Mouse (Mus musculus) lung, embryonic 15.5 days (tissue): ENCODE measurements around the gene Rassf4. TPM values are rescaled to one million over a fixed set of nuclear protein-coding genes. Genes with fewer than 3 reads are reported as not detected.

Experiments
- ATAC-seq: fragments of 200-750 bp; cut with Nextera tagmentation; 2 replicates; pipeline ENCODE4 v1.8.0; 2017; ENCODE audit warnings: moderate number of reproducible peaks, borderline replicate concordance; ENCODE audit not compliant: low FRiP score, low TSS enrichment; ENCODE audit errors: extremely low read depth
- H3K27ac ChIP-seq: fragments of 300-500 bp; sonication (generic); 2 replicates; pipeline ENCODE4 v1.5.1; 2015; ENCODE audit warnings: moderate library complexity, mild to moderate bottlenecking, inconsistent platforms
- H3K27me3 ChIP-seq: fragments of 300-500 bp; sonication (generic); 2 replicates; pipeline ENCODE4 v1.6.1; 2015; ENCODE audit warnings: inconsistent platforms
- H3K36me3 ChIP-seq: fragments of 300-500 bp; sonication (generic); 2 replicates; pipeline ENCODE4 v1.6.1; 2015; ENCODE audit warnings: inconsistent platforms
- H3K4me1 ChIP-seq: fragments of 300-500 bp; sonication (generic); 2 replicates; pipeline ENCODE4 v1.6.1; 2015; ENCODE audit warnings: inconsistent platforms
- H3K4me2 ChIP-seq: fragments of 300-500 bp; sonication (generic); 2 replicates; pipeline ENCODE4 v1.6.1; 2015; ENCODE audit warnings: inconsistent platforms, mild to moderate bottlenecking, moderate library complexity
- H3K4me3 ChIP-seq: fragments of 300-500 bp; sonication (generic); 2 replicates; pipeline ENCODE4 v1.5.1; 2015; ENCODE audit warnings: mild to moderate bottlenecking, inconsistent platforms
- H3K9ac ChIP-seq: fragments of 300-500 bp; sonication (generic); 2 replicates; pipeline ENCODE4 v1.6.1; 2015; ENCODE audit warnings: inconsistent platforms
- H3K9me3 ChIP-seq: fragments of 300-500 bp; sonication (generic); 2 replicates; pipeline ENCODE4 v1.6.1; 2016; ENCODE audit warnings: inconsistent platforms
- WGBS: fragments of 180-500 bp; shearing (Covaris S2); methylation state at CpG from one replicate; pipeline ENCODE4 v1.1.7; 2015; 5-methylcytosine and 5-hydroxymethylcytosine counted together
- polyA plus RNA-seq: library from polyadenylated mRNA; unstranded; fragments of >200 nt; fragmentation: Nextera tagmentation; extraction: Ambion mirVana; gene quantifications from 2 replicates; pipeline ENCODE4 v1.2.1, GENCODE M21; 2015

Gene Rassf4
- polyA plus RNA-seq = 6.0 TPM in 2 replicates

- Histone ChIP-seq H3K4me2 (peak within 1 kb of the TSS; percentile 95), H3K27me3 (no peaks in the 10 kb centered on the region; the same call in 1 of the 2 replicates), H3K36me3 (no peaks in the 10 kb centered on the region), H3K4me1 (peaks cover 11% of the 10 kb centered on the region), H3K4me3 (peak within 1 kb of the TSS; percentile 49), H3K9ac (peak within 1 kb of the TSS; percentile 31; the same call in 1 of the 2 replicates), H3K9me3 (no peaks in the 10 kb centered on the region), H3K27ac (peak within 1 kb of the TSS; percentile 45)
- ATAC-seq = peak; percentile 91
- WGBS = under 1% methylated on average over 44 of the region's 44 CpGs
Measured at GRCm38 (mm10) chr6:116673471-116674282, at the start of gene Rassf4. Gene Rassf4 (minus strand): TSS chr6:116673952.

DNA sequence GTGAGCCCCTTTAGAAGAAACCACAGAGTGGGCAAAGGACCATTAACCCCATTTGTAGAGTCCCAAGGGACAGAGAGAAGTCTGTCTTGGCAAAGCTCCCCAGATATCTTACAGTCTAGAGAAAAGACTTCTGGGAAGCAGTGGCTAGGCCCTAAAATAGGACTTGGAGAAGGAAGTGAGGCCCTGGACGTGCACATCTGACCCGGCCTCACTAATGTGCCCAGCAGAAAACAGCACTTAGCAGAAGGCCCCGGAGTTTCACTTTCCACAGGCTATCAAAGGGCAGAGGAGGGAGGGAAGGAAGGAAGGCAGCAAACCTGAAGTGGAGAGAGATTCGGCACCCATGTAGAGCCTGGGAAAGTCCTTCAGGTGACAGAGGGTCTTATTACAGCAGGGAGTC lies 45.2 kb upstream of the Rassf4 start:
- Histone ChIP-seq H3K9me3 (no peaks in the 10 kb centered on the region), H3K4me2 (no peak overlapping the region), H3K27ac (no peak overlapping the region), H3K4me3 (no peak overlapping the region), H3K4me1 (0 out of 2 replicates have a peak, but pooled peaks cover 4% of the 10 kb centered on the region), H3K27me3 (no peaks in the 10 kb centered on the region), H3K9ac (no peak overlapping the region), H3K36me3 (no peaks in the 10 kb centered on the region)
- WGBS = 57% methylated on average over 4 of the region's 4 CpGs
- ATAC-seq = no peak

DNA sequence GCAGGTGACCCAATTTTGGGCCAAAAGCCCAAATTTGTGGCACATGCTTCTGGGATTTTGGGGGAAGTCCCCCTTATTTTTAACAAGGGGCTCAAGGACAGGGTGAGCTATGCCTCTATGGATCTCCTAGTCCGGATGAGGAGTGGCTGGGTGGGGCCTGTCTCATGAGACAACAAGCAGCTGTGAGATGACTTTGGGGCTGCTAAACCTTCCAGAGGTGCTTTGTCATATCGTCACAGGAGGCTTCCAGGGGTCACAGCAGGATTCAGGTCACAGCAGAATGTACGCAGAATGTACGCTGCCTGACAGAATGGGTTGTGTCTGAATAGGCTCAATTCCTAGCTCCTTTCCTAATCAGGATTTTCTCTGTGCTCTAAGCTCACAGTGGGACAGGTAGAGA lies 44.6 kb upstream of the Rassf4 start:
- ATAC-seq = no peak
- Histone ChIP-seq H3K4me1 (0 out of 2 replicates have a peak, but pooled peaks cover 4% of the 10 kb centered on the region), H3K4me3 (no peak overlapping the region), H3K27ac (no peak overlapping the region), H3K9me3 (no peaks in the 10 kb centered on the region), H3K27me3 (no peaks in the 10 kb centered on the region), H3K4me2 (no peak overlapping the region), H3K9ac (no peak overlapping the region), H3K36me3 (no peaks in the 10 kb centered on the region)
- 70% methylated on average over 4 of the region's 4 CpGs for WGBS

DNA sequence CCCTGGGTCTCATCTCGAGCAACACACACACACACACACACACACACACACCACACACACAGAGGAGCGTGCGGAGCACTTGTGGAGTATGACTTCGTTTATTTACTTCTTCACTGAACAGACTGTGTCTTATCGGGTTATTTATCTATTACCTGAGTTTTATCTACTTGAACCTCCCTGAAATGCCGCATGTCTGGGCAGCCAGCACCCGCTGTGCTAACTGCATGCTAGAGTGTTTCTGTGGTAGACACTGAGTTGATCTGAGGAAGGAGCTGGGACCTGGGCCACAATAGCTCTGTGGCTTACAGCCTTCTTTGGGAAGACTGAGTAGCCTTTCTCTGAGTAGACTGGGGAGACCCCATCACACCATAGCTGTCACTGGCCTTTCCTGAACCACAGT lies 44.1 kb upstream of the Rassf4 start:
- Histone ChIP-seq H3K27ac (no peak overlapping the region), H3K27me3 (no peaks in the 10 kb centered on the region), H3K36me3 (no peaks in the 10 kb centered on the region), H3K4me3 (no peak overlapping the region), H3K9me3 (no peaks in the 10 kb centered on the region), H3K4me2 (no peak overlapping the region), H3K4me1 (0 out of 2 replicates have a peak, but pooled peaks cover 4% of the 10 kb centered on the region), H3K9ac (no peak overlapping the region)
- WGBS = 50% methylated on average over 7 of the region's 7 CpGs
- no peak for ATAC-seq

DNA sequence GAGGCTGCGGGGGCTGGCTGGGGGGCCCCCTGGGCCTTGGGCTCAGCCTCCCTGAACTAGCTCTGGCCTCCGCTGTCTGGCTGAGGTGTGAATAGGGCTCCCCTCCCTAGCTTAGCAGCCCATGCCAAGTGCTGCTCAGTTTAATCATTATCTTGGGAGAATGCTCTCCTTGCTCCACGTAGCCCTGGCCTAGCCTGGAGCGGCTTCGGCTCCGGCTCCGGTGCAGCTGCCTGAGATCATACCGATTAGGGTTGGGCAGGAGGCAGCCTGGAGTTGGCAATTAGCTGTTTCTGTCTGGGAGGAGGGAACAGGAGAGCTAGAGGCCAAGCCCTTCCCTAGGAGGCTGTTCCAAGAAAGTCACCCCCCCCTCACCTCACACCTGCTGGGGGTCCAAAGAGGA lies 42.9 kb upstream of the Rassf4 start, which contains the start of gene Tmem72:
Tmem72 (minus strand) TSS at position 248 of the 400 bp plus-strand sequence.
- H3K36me3 ChIP-seq = no peaks in the 10 kb centered on the region
- no peak within 1 kb of the TSS for H3K4me3 ChIP-seq
- no peaks in the 10 kb centered on the region for H3K27me3 ChIP-seq
- 0 out of 2 replicates have a peak, but pooled peaks cover 4% of the 10 kb centered on the region for H3K4me1 ChIP-seq
- WGBS = 47% methylated on average over 8 of the region's 8 CpGs
- peak; percentile 57; the same call in 1 of the 2 replicates for ATAC-seq
- no peaks in the 10 kb centered on the region for H3K9me3 ChIP-seq
- no peak within 1 kb of the TSS for H3K27ac ChIP-seq
- H3K4me2 ChIP-seq = no peak within 1 kb of the TSS
- no peak within 1 kb of the TSS for H3K9ac ChIP-seq

DNA sequence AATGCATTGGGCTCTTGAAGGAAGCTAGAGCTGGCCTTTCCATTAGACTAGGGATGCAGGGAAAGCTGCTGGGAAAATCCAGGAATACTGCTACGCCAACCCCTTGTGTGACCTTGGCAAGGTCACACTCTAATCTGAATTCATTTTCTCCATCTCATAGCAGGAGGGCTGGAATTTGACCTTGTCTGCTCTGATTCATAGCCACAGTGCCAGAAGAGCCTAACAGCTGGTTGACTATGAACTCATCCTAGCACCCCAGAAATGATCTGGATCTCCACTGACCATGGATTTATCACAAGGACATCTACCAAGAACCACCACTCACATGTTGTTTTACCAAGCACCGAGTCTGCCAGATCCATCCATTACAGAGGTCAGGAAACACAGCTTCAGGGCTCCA lies 41.4 kb upstream of the Rassf4 start:
- no peak overlapping the region for H3K9ac ChIP-seq
- WGBS = 73% methylated on average over 2 of the region's 2 CpGs
- no peaks in the 10 kb centered on the region for H3K36me3 ChIP-seq
- no peak overlapping the region for H3K27ac ChIP-seq
- ATAC-seq = no peak
- no peak overlapping the region for H3K4me2 ChIP-seq
- H3K4me3 ChIP-seq = no peak overlapping the region
- no peaks in the 10 kb centered on the region for H3K27me3 ChIP-seq
- H3K9me3 ChIP-seq = no peaks in the 10 kb centered on the region
- H3K4me1 ChIP-seq = 0 out of 2 replicates have a peak, but pooled peaks cover 4% of the 10 kb centered on the region

GRCm38 (mm10) chr6:116714576-116714975 lies 40.8 kb upstream of the Rassf4 start:
- Histone ChIP-seq H3K9ac (no peak overlapping the region), H3K4me3 (no peak overlapping the region), H3K27me3 (no peaks in the 10 kb centered on the region), H3K9me3 (no peaks in the 10 kb centered on the region), H3K4me1 (0 out of 2 replicates have a peak, but pooled peaks cover 4% of the 10 kb centered on the region), H3K36me3 (no peaks in the 10 kb centered on the region), H3K27ac (no peak overlapping the region), H3K4me2 (no peak overlapping the region)
- no peak for ATAC-seq
- 63% methylated on average over 5 of the region's 5 CpGs for WGBS

GRCm38 (mm10) chr6:116713966-116714365 lies 40.2 kb upstream of the Rassf4 start:
- no peak for ATAC-seq
- Histone ChIP-seq H3K4me2 (no peak overlapping the region), H3K36me3 (no peaks in the 10 kb centered on the region), H3K27me3 (no peaks in the 10 kb centered on the region), H3K9me3 (no peaks in the 10 kb centered on the region), H3K4me1 (0 out of 2 replicates have a peak, but pooled peaks cover 4% of the 10 kb centered on the region), H3K4me3 (no peak overlapping the region), H3K9ac (no peak overlapping the region), H3K27ac (no peak overlapping the region)
- 83% methylated on average over 3 of the region's 3 CpGs for WGBS

DNA sequence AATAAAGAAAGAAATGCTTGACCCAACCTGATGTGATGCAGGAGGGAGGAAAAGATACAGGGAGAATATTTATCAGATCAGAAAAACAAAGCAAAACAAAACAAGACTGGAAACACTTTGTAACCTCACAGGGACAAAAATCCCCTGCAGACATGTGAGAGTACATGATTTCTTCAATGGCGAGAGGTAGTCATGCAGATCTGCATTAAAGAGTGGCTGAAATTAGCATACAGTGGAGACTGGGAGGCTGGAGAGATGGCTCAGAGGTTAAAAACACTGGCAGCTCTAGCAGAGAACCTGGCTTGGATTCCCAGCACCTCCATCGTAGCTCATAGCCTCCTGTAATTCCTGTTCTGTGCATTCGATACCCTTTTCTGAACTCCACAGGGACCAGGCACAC lies 38.8 kb upstream of the Rassf4 start:
- H3K9me3 ChIP-seq = no peaks in the 10 kb centered on the region
- H3K4me1 ChIP-seq = 0 out of 2 replicates have a peak, but pooled peaks cover 4% of the 10 kb centered on the region
- no peak overlapping the region for H3K4me2 ChIP-seq
- no peak overlapping the region for H3K27ac ChIP-seq
- H3K27me3 ChIP-seq = no peaks in the 10 kb centered on the region
- 86% methylated on average over 3 of the region's 3 CpGs for WGBS
- no peak overlapping the region for H3K9ac ChIP-seq
- H3K4me3 ChIP-seq = no peak overlapping the region
- no peak for ATAC-seq
- H3K36me3 ChIP-seq = no peaks in the 10 kb centered on the region

DNA sequence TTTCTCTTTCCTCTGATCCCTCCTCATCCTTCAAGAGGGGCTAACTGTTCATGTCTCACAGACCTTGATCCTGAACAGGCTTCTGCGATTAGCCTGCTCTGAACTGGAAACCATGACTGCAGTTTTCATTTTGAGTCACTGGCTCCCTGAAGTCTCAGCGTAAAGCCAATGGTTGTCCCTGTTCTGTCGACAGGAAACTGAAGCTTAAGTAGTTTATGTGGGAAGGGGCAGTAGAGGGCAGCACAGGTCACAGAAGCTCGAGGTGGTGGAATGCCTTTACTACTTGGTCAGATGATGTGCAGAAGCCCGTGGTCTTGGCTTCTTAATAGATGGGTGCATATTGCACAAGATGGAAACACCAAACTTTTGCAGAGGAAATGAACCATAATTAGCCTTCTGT lies 38.3 kb upstream of the Rassf4 start:
- no peak for ATAC-seq
- no peak overlapping the region for H3K9ac ChIP-seq
- H3K27ac ChIP-seq = no peak overlapping the region
- no peaks in the 10 kb centered on the region for H3K36me3 ChIP-seq
- H3K4me2 ChIP-seq = no peak overlapping the region
- H3K4me3 ChIP-seq = no peak overlapping the region
- WGBS = 19% methylated on average over 5 of the region's 5 CpGs
- H3K9me3 ChIP-seq = no peaks in the 10 kb centered on the region
- H3K27me3 ChIP-seq = no peaks in the 10 kb centered on the region
- 0 out of 2 replicates have a peak, but pooled peaks cover 4% of the 10 kb centered on the region for H3K4me1 ChIP-seq

- no peaks in the 10 kb centered on the region for H3K9me3 ChIP-seq
- no peak for ATAC-seq
- no peaks in the 10 kb centered on the region for H3K4me1 ChIP-seq
- no peaks in the 10 kb centered on the region for H3K27me3 ChIP-seq
- no peak overlapping the region for H3K4me3 ChIP-seq
- no peak overlapping the region for H3K9ac ChIP-seq
- no peak overlapping the region for H3K4me2 ChIP-seq
- 69% methylated on average over 6 of the region's 6 CpGs for WGBS
- no peaks in the 10 kb centered on the region for H3K36me3 ChIP-seq
- H3K27ac ChIP-seq = no peak overlapping the region
Measured at GRCm38 (mm10) chr6:116704320-116704719, 30.6 kb upstream of the Rassf4 start.

- H3K4me1 ChIP-seq = no peaks in the 10 kb centered on the region
- no peak for ATAC-seq
- H3K9me3 ChIP-seq = no peaks in the 10 kb centered on the region
- H3K27ac ChIP-seq = no peak overlapping the region
- H3K4me3 ChIP-seq = no peak overlapping the region
- H3K9ac ChIP-seq = no peak overlapping the region
- H3K36me3 ChIP-seq = no peaks in the 10 kb centered on the region
- H3K27me3 ChIP-seq = no peaks in the 10 kb centered on the region
- H3K4me2 ChIP-seq = no peak overlapping the region
Measured at GRCm38 (mm10) chr6:116700821-116701220, 27.1 kb upstream of the Rassf4 start.
